Mouse (Mus musculus) T-cell, adult 2 months (primary cell): Measurements from ENCODE around the gene Hs1bp3.
A peak's percentile ranks its signal among the peaks of the same experiment; 100 is the strongest.

Experiments used
- DNase-seq: peaks from one replicate; pipeline ENCODE4 v3.0.0; 2022; ENCODE audit warnings: low spot score

Gene Hs1bp3

DNA sequence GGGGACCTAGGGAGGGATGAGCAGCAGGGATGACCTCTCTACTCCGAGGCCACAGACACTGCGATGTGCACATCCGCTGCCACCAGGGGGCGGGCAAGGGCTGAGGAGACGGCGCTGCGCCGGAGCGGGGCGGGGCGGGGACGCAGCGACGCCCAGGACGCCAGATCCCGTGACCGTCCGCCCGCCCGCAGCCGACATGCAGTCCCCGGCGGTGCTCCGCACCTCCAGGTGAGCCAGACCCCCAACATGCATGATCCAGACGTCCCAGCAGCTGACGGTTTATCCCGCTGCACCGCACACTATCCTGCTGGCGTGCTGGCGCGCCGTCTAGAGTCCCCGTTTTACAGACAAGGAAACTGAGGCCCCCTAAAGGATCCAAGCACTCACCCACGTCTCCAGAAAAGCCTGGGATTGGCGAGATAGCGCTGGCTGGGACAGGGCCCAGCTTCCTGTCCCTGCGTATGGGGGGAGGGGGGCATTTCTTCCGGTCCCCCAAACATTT is at the start of gene Hs1bp3:
Gene Hs1bp3, plus strand, starts transcription at position 163 of the 502 bp plus-strand sequence.
- DNase-seq: peak; percentile 76

DNA sequence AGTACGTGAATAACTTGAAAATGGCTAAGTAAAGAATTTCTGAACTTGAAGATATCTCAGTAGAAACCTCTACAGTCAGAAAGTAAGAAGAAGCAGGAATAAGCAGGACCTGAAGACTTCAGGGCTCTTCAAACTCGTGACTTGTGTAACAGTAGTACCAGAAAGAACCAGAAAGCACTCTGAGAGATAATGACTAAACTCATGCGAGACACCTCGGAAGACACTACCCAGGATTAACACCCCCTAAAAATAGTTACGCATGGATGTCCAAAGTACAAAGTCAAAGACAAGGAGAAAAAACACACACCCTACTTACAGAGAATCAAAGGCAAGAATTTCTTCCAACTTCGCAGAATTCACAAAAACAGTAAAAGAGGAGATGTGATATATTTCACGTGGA is 46.9 kb upstream of the Hs1bp3 start:
- DNase-seq: no peak

DNA sequence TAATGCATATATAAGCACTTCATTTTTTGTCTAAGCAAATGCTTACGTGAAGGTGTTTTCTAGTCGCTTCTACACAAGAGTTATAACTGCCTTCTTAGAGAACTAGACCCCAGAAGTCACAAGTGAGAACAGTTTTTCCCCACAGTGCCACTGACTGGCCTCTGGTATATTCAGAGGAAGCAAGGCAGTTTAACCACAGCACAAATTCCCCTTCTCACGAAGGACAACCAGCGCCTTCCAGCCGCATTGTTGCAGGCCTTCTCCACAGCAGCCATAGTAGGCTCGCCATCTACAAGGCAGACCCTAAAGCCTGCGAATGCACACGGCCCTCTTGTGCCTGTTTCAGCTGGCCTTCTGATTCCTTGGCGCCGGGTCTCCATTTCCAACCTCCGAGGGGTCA is 43.6 kb upstream of the Hs1bp3 start:
- DNase-seq: no peak

DNA sequence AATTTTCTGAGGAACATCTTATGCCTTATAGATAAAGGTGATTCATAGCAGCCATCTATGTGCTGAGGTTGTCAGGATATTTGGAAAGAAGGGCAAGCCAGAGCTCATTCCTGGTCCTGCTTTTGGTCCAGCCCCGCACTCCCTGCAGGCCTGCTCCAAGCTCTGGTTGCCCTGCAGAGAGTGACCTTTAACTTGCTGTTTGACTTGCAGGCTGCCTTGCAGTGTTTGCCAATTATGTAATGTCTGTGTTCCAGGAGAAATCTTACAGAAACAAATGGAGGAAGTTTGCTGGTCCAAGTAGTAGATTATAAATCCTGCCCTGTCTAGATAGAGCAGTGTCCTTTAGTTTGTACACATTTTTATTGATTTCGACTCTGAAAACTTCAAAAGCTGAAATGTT is 41.8 kb upstream of the Hs1bp3 start:
- no peak for DNase-seq

- DNase-seq: no peak
These were observed 39.6 kb upstream of the Hs1bp3 start for GRCm38 (mm10) chr12:8273471-8274171.

DNA sequence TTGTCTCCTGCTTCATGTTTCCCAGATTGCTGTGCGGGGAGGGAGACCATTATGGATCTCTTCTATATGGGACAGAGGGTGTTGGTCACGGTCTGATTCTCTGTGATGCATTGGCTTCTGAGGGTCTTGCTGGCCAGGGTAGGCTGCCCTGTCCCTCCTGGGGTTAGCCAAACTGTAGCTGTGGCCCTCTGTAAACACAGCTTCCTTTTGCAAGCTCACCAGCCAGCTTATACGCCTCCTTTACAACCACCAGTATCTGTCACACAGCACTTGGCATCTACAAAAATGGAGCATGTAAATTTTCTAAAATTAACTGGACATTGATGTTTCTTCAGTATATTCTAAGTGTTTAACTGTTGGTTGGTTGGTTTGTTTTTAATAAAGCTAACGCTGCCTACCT is 37.8 kb upstream of the Hs1bp3 start:
- no peak for DNase-seq

- no peak for DNase-seq
These were observed 31.8 kb upstream of the Hs1bp3 start for GRCm38 (mm10) chr12:8281225-8282017.

DNA sequence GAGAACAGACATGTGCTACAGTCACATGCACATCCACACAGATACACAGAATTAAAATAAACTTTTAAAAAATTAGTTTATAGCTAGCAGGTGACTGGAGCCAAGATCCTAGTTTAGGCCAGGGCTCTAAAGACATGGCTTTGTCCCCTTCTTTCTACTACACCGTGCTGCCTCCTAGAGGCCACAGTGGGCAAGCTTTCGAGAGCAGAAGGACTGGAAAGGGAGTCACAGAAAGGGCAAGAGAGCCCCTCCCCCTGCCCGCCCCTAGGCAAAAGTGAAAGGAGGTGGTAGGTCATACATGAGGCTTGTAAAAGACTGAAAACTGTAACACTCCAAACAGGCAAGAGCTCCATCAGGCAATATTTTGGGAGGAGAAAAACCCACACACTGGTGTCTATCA is 25.3 kb upstream of the Hs1bp3 start:
- DNase-seq: no peak

DNA sequence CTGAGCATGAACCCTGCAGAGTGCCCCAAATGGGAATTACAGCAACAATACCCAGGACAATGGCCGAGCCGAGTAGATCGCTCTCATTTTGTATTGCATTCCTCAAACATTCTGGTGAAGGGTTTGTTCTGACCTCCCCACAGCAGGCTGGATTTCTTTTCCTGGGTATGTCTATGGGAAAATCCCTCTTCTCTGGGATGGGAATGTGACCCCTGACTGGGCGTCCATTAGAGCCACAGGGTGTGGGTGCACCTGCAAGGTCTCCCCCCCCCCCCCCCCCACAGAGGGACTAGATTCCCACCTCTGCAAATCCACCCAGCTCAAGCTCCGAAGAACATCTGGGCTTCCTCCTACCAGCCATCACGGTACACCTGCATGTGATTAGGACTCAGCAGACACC is 24.1 kb upstream of the Hs1bp3 start:
- no peak for DNase-seq

GRCm38 (mm10) chr12:8289499-8289898 is 23.7 kb upstream of the Hs1bp3 start:
- no peak for DNase-seq

- no peak for DNase-seq
These were observed 21.9 kb upstream of the Hs1bp3 start for GRCm38 (mm10) chr12:8291157-8291853.

GRCm38 (mm10) chr12:8295307-8295913 is 17.8 kb upstream of the Hs1bp3 start:
- DNase-seq: no peak

- DNase-seq: no peak
These were observed 17.1 kb upstream of the Hs1bp3 start for GRCm38 (mm10) chr12:8296154-8296553.

- DNase-seq: no peak
These were observed 15.5 kb upstream of the Hs1bp3 start for GRCm38 (mm10) chr12:8297586-8298214.

GRCm38 (mm10) chr12:8298361-8299142 is 14.7 kb upstream of the Hs1bp3 start:
- DNase-seq: no peak

DNA sequence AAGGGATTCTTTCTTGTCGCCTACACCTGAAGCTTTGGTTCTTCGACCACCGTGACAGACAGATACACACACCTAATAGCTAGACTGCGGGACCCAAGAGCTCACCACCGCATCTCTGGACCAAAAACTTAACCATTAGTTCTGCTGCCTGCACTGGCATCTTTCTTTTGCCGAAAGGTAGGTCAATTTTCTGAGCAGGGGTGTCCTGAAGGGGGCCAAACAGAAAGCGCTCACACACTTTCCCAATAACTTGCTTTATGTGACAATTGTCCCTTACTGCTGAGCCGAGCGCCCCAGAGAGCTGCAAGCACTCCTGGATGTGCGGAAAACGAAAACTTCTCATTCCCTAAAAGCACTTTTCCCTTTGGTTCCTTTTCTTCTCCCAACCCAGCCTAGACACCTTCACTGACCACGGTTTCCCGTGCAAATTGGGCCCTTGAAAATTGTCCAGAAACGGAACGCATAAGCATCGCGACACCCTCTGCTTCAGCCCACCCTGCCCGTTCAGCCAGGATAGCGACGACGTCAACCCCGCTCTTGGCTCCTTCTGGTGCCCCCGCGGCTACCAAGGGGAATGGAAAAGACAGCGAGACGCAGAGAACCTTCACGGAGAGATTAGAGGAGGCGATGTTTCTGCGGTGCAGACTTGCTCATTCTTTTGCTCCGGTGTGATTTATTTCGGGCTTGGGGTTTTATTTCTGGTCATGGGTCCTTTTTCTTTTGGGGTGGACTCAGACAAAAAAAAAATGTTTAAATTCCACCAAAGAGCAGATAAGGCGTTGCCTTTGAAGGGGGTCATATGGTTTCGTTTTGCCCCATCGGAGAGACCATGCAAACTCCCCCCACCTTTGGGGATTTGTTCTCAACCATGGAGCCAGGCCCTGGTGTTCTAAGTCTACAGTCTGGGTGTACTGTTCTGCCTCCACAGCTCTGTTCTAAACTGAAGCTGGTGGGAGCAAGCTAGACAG is 13.8 kb upstream of the Hs1bp3 start:
- no peak for DNase-seq

DNA sequence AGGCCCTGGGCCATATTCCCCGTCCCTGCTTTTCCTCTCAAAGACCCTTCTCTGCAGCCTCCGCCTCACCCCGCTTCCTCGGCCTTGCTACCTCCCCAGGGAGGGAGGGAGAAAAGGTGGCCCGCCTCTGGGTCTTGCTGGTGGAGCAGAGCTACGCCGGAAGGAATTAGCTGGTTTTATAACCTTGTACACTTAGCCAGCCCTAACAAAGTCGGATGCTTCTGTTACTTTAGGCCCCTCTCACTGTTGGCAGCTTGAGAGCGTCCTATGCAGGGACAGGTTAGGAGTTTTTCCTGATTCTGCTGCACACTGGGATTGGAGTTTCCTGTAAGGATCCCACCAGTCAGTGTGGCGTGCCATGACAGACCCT is 13.1 kb upstream of the Hs1bp3 start:
- DNase-seq: no peak

DNA sequence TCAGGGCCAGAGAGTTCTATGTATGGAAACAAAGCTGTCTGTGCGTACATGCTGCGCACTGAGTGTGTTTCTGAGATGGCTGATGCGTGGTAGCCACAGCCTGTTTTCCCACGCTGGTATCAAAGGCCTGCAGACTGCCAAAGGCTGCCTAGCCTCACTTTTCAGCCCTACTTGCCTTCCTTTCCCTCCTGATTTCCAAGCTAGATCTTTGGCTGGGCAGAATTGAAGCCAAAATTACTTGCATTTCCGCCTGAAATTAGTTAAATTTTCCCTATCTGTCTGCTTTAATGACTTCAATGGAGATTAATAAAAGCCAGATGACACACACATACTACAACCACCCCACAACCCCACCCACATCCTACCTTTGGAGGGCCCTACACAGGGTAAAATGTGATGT is 12.7 kb upstream of the Hs1bp3 start:
- no peak for DNase-seq

DNA sequence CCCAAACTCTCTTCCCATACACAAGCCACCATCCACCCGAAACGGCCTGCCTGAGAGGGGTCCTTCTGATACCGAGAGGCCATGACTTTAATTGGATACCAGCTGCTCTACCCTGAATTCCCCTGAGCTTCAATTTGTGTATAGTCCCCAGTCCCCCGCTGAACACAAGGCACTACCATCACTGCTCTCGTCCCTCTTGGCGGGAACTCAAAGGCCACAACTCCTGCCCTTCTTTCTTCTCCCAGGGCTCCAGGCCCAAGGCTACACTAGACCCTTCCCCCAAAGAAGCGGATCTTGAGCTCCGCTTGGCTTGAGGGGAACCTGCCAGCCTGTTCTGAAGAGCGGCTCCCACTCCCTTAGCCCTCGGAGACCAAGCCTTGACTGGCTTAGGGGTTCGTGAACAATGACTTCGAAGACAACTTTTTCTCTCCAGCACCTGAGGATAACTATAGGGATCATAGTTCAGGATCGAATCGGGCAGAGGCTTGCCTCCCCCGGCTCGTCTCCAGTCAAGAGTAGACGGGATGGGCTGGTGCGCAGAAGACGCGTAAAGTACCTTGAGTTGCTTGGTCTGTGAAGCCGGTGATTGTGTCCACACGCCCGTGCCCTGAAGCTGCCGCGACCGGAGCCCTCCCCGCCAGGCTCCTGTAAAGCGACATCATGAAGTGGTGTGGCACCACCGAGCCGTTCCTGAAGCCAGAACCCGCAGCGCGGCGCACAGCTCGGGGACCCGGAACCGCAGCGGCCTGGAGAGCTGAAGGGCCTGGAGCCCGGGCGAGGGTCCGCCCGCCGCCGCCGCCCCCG is 12.0 kb upstream of the Hs1bp3 start:
- no peak for DNase-seq
